Mouse (Mus musculus) layer of hippocampus, adult 11-12 months (tissue): ENCODE data around the gene Glra4.
"Not testable (repeated sequence)": the region's sequence is repeated elsewhere in the genome, so short reads cannot be mapped to it uniquely, and the experiment has no call there.

ENCODE experiments used
- DNase-seq: peaks from one replicate; pipeline ENCODE4 v3.0.0; 2022; ENCODE audit warnings: low spot score

Gene Glra4

GRCm38 (mm10) chrX:136732016-136732415 lies 47.9 kb downstream of the Glra4 start:
- DNase-seq, result no peak

- not testable (repeated sequence) for DNase-seq
These were observed 65.0 kb downstream of the Glra4 start for GRCm38 (mm10) chrX:136714742-136715474.

GRCm38 (mm10) chrX:136708782-136709181 lies 71.2 kb downstream of the Glra4 start:
- DNase-seq, result no peak

DNA sequence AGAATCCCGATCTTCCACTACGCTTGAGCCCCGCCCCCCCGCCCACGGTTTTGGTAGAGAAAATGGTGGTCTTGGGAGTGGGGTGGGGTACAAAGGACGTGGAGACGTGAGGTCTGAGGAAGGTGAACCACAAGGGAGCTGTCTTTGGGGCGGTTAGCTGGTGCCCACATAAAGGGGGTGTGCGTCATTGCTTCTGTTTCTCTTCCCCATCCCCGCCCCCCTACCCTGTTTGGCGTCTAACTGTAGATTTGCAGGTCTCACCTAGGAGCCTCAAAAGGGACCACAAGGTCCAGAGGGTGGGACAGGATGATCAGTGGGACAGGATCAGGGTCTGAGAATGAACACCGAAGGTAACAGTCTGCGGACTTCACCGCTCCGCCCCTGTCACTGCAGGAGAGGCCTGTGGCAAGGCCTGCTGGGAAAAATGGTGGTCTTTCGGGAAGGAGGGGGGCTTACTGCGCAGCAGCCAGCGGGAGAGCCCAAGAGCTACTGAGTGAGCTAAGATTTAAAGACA lies 71.7 kb downstream of the Glra4 start:
- peak; percentile 22 for DNase-seq
